Mouse (Mus musculus) hindbrain, embryonic 15.5 days (tissue): Measurements from ENCODE around the gene Xpc. TPM values are rescaled to one million over a fixed set of nuclear protein-coding genes. Genes with fewer than 3 reads are reported as not detected.

Experiments used
- ATAC-seq: fragments of 200-750 bp; cut with Nextera tagmentation; 2 replicates; pipeline ENCODE4 v1.8.0; 2017; ENCODE audit warnings: low read depth, moderate number of reproducible peaks, moderate TSS enrichment; ENCODE audit not compliant: low FRiP score
- H3K27ac ChIP-seq: fragments of 300-500 bp; sonication (generic); replicated peaks from 2 replicates; pipeline ENCODE4 v1.5.1; 2015; ENCODE audit warnings: mild to moderate bottlenecking, inconsistent platforms
- H3K27me3 ChIP-seq: fragments of 300-500 bp; sonication (generic); 2 replicates; pipeline ENCODE4 v1.6.1; 2015; ENCODE audit warnings: control low read depth, inconsistent platforms
- H3K36me3 ChIP-seq: fragments of 300-500 bp; sonication (generic); 2 replicates; pipeline ENCODE4 v1.6.1; 2015; ENCODE audit warnings: control low read depth, inconsistent platforms
- H3K4me1 ChIP-seq: fragments of 300-500 bp; sonication (generic); replicated peaks from 2 replicates; pipeline ENCODE4 v1.6.1; 2015; ENCODE audit warnings: control low read depth, inconsistent platforms
- H3K4me2 ChIP-seq: fragments of 300-500 bp; sonication (generic); 2 replicates; pipeline ENCODE4 v1.6.1; 2015; ENCODE audit warnings: moderate library complexity, mild to moderate bottlenecking, inconsistent platforms
- H3K4me3 ChIP-seq: fragments of 300-500 bp; sonication (generic); 2 replicates; pipeline ENCODE4 v1.5.1; 2015; ENCODE audit warnings: mild to moderate bottlenecking, inconsistent platforms
- H3K9ac ChIP-seq: fragments of 300-500 bp; sonication (generic); 2 replicates; pipeline ENCODE4 v1.6.1; 2015; ENCODE audit warnings: inconsistent platforms
- H3K9me3 ChIP-seq: fragments of 300-500 bp; sonication (generic); 2 replicates; pipeline ENCODE4 v1.6.1; 2016; ENCODE audit warnings: control low read depth, inconsistent platforms
- WGBS: fragments of 180-500 bp; shearing (Covaris S2); methylation state at CpG from one replicate; pipeline ENCODE4 v1.1.7; 2015; 5-methylcytosine and 5-hydroxymethylcytosine counted together
- polyA plus RNA-seq: library from polyadenylated mRNA; unstranded; fragments of >200 nt; fragmentation: Nextera tagmentation; extraction: Ambion mirVana; gene quantifications from 2 replicates; pipeline ENCODE4 v1.2.1, GENCODE M21; 2015

Xpc gene
- polyA plus RNA-seq, 1 experiment from 2014 or later, result 18.6 TPM

DNA sequence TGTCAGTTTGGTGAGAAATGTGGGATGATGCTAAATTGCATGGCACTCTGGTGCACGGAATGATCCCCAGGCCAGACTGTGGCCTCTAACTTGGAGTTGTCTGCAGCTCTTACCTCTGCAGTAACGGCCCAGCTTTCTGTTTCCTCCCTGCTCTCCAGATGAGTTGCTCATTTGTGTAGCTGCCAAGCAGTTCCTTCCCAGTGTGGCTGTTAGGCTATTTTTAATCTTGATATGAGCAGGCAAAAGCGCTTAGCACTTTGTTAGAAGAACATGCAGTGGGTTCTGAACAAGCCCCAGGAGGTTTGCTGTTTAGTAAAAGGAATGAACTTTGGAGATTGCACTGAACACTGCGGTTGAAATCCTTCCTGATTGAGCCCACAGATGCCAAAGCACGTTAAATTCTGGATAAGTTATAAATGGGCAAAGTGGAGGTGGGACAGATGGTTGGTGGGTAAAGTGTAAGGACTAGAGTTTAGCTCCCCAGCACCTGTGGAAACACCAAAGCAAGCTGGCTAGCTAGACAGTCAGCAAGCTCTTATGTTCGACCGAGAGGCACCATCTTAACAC, 2.8 kb upstream of the Xpc start:
- Histone ChIP-seq H3K4me1 (peaks cover 33% of the 10 kb centered on the region), H3K9me3 (no peaks in the 10 kb centered on the region), H3K4me2 (no peak overlapping the region), H3K9ac (no peak overlapping the region), H3K27ac (no peak overlapping the region), H3K36me3 (peaks cover 54% of the 10 kb centered on the region), H3K27me3 (no peaks in the 10 kb centered on the region), H3K4me3 (no peak overlapping the region)
- 89% methylated on average over 7 of the region's 7 CpGs for WGBS
- ATAC-seq, result no peak

GRCm38 (mm10) chr6:91514737-91515362, 838 bp downstream of the Xpc start:
- peak overlapping the region; percentile 93 for H3K4me2 ChIP-seq
- H3K27ac ChIP-seq, result peak overlapping the region; percentile 72
- H3K27me3 ChIP-seq, result no peaks in the 10 kb centered on the region
- no peaks in the 10 kb centered on the region for H3K9me3 ChIP-seq
- H3K36me3 ChIP-seq, result peaks cover 22% of the 10 kb centered on the region
- H3K9ac ChIP-seq, result peak overlapping the region; percentile 77
- peaks cover 34% of the 10 kb centered on the region for H3K4me1 ChIP-seq
- H3K4me3 ChIP-seq, result peak overlapping the region; percentile 94
- ATAC-seq, result no peak; the same call in 1 of the 2 replicates
- WGBS, result 31% methylated on average over 10 of the region's 10 CpGs

GRCm38 (mm10) chr6:91514135-91514534, 1.6 kb downstream of the Xpc start:
- Histone ChIP-seq H3K4me3 (no peak overlapping the region), H3K4me1 (peaks cover 34% of the 10 kb centered on the region), H3K27me3 (no peaks in the 10 kb centered on the region), H3K4me2 (no peak overlapping the region), H3K27ac (no peak overlapping the region), H3K9ac (peak overlapping the region; percentile 21; the same call in 1 of the 2 replicates), H3K9me3 (no peaks in the 10 kb centered on the region), H3K36me3 (peaks cover 14% of the 10 kb centered on the region)
- no peak for ATAC-seq

DNA sequence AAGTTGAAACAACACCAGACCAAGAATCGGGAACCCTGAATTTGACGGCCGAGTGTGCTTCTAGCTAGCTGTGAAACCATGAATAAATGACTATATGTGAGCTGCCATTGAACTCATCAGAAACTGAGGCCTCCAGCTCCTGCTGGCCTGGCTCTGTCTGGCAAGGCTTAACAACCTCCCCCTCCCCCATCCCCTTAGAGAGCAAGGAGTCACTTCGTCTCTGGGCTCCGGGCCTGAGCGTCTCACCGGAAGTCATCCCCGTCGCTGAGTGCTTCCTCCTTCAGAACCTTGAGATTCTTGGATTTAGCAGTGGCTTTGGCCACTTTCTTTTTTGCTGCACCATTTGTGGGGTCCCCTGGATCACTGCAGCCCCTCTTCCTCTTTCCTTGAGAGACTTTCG, 5.5 kb downstream of the Xpc start:
- Histone ChIP-seq H3K9me3 (no peaks in the 10 kb centered on the region), H3K4me1 (peaks cover 16% of the 10 kb centered on the region), H3K27ac (no peak overlapping the region), H3K4me2 (no peak overlapping the region), H3K27me3 (no peaks in the 10 kb centered on the region), H3K36me3 (peaks cover 25% of the 10 kb centered on the region), H3K9ac (no peak overlapping the region), H3K4me3 (no peak overlapping the region)
- WGBS, result 85% methylated on average over 10 of the region's 10 CpGs
- ATAC-seq, result no peak

DNA sequence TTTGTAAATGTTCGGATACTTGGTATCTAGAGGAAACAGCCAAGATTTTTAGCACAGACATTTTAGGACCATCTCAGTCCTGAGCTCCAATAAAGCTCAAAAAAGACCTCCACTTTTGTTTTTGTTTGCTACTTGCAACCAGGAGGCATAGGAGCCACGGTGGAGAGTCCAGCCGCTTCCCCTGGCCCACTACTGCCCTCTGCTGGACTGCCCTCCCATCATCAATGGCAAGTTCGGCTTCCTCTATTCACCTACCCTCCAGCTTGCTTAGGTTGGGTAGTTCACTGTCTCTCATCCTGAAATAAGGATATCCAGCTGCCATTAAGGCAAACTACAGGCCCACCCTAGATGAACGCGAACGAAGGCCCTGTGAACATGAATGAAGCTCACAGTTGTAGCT, 6.4 kb downstream of the Xpc start:
- Histone ChIP-seq H3K9ac (no peak overlapping the region), H3K27ac (no peak overlapping the region), H3K36me3 (peaks cover 34% of the 10 kb centered on the region), H3K4me1 (peaks cover 7% of the 10 kb centered on the region), H3K27me3 (no peaks in the 10 kb centered on the region), H3K4me3 (no peak overlapping the region), H3K9me3 (no peaks in the 10 kb centered on the region), H3K4me2 (no peak overlapping the region)
- no peak for ATAC-seq
- WGBS, result 37% methylated on average over 7 of the region's 7 CpGs

DNA sequence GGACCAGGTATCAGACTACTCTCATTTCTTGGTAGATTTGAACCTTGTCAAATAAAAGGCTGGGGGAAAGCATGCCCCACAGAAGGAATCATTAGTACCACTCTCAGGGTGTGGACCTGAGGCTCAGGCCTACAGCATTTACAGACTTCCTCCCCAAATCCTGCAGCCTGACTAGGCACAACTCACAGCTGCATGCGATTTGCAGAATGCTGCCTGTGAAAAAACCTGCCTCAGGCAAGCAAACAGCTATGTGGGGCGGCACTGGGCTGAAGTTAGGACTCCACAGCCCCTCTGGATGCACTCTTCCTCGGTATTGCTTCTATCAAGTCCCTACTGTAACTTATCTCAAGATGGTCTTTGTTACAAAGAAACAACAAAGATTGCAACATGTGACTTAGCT, 7.6 kb downstream of the Xpc start:
- Histone ChIP-seq H3K9ac (no peak overlapping the region), H3K4me1 (no peaks in the 10 kb centered on the region), H3K4me3 (no peak overlapping the region), H3K27me3 (no peaks in the 10 kb centered on the region), H3K27ac (no peak overlapping the region), H3K4me2 (no peak overlapping the region), H3K9me3 (no peaks in the 10 kb centered on the region), H3K36me3 (peaks cover 46% of the 10 kb centered on the region)
- no peak for ATAC-seq
- WGBS, result 96% methylated on average over 3 of the region's 3 CpGs

DNA sequence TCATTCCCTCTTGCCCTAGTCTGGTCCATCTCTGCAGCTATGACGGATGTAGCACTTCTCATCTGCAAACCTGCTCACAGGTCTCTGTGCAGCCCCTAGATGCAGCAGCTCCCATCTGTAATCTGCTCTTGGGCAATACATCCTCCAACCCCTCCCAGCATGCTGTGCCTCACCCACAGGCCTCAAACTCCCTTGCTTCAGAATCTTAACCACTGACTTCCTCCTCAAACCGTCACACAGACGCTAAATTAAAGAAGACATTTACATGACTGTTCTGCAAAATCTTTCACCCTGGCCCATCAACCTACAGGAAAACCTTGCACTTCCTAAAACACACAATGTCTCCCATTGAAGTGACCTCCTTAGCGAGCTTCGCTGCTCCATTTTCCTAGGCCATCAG, 9.7 kb downstream of the Xpc start:
- Histone ChIP-seq H3K4me2 (no peak overlapping the region), H3K9me3 (no peaks in the 10 kb centered on the region), H3K4me3 (no peak overlapping the region), H3K4me1 (no peaks in the 10 kb centered on the region), H3K27ac (no peak overlapping the region), H3K9ac (no peak overlapping the region), H3K27me3 (no peaks in the 10 kb centered on the region), H3K36me3 (peaks cover 65% of the 10 kb centered on the region)
- WGBS, result 94% methylated on average over 5 of the region's 5 CpGs
- ATAC-seq, result no peak

DNA sequence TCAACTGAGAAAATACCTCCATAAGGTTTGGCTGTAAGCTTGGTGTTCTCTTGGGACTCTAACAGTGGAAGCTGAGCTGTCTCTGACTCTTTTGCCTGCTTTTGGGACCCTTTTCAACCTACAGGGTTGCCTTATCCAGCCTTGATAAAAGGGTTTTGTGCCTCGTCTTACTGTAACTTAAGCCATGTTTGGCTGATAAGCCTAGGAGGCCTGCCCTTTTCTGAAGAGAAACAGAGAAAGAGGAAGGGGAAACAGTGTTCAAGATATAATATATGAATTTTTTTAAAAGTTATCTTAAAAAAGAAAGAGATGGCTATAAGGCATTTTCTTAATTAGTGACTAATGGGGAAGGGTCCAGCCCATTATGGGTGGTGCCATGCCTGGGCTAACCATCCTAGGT, 12.4 kb downstream of the Xpc start:
- Histone ChIP-seq H3K9ac (no peak overlapping the region), H3K36me3 (peaks cover 85% of the 10 kb centered on the region), H3K27me3 (no peaks in the 10 kb centered on the region), H3K4me3 (no peak overlapping the region), H3K4me2 (no peak overlapping the region), H3K9me3 (no peaks in the 10 kb centered on the region), H3K4me1 (no peaks in the 10 kb centered on the region), H3K27ac (no peak overlapping the region)
- 100% methylated on average over 1 of the region's 1 CpGs for WGBS
- ATAC-seq, result no peak

GRCm38 (mm10) chr6:91494526-91494925, 21.2 kb downstream of the Xpc start:
- 87% methylated on average over 8 of the region's 8 CpGs for WGBS
- H3K27ac ChIP-seq, result no peak overlapping the region
- no peaks in the 10 kb centered on the region for H3K27me3 ChIP-seq
- no peak overlapping the region for H3K4me3 ChIP-seq
- no peak overlapping the region for H3K4me2 ChIP-seq
- H3K4me1 ChIP-seq, result no peaks in the 10 kb centered on the region
- peaks cover 59% of the 10 kb centered on the region for H3K36me3 ChIP-seq
- no peaks in the 10 kb centered on the region for H3K9me3 ChIP-seq
- H3K9ac ChIP-seq, result no peak overlapping the region
- no peak for ATAC-seq

GRCm38 (mm10) chr6:91493053-91493452, 22.6 kb downstream of the Xpc start:
- no peaks in the 10 kb centered on the region for H3K4me1 ChIP-seq
- H3K9ac ChIP-seq, result no peak overlapping the region
- H3K9me3 ChIP-seq, result no peaks in the 10 kb centered on the region
- no peak overlapping the region for H3K27ac ChIP-seq
- 92% methylated on average over 10 of the region's 10 CpGs for WGBS
- peaks cover 56% of the 10 kb centered on the region for H3K36me3 ChIP-seq
- no peak overlapping the region for H3K4me2 ChIP-seq
- H3K4me3 ChIP-seq, result no peak overlapping the region
- H3K27me3 ChIP-seq, result no peaks in the 10 kb centered on the region
- ATAC-seq, result no peak

GRCm38 (mm10) chr6:91491004-91491403, 24.7 kb downstream of the Xpc start:
- Histone ChIP-seq H3K27ac (no peak overlapping the region), H3K9ac (no peak overlapping the region), H3K4me3 (no peak overlapping the region), H3K27me3 (no peaks in the 10 kb centered on the region), H3K4me1 (no peaks in the 10 kb centered on the region), H3K9me3 (no peaks in the 10 kb centered on the region), H3K4me2 (no peak overlapping the region), H3K36me3 (peaks cover 60% of the 10 kb centered on the region)
- WGBS, result 78% methylated on average over 6 of the region's 6 CpGs
- no peak for ATAC-seq

DNA sequence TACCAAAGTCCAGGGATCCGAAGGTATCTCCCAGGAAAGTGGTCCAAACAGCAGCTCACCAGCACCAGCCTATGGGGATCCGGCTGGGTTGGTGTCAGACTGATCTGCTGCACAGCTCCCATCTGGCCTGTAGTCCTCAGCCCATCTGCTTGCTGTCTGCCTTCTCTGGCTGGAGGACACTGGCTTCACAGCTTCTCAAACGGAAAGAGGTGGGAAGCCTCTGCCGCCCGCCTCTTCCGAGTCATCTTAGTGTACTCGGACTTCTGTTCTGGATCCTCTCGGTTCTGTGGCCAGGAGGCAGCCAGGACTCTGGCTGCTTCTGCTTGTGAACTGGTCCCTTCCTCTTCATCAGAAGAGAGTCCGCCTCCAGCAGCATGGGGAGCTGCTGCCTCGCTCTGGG, 25.8 kb downstream of the Xpc start:
- Histone ChIP-seq H3K4me3 (no peak overlapping the region), H3K9me3 (no peaks in the 10 kb centered on the region), H3K9ac (no peak overlapping the region), H3K4me2 (no peak overlapping the region), H3K27ac (0 out of 2 replicates have a peak overlapping the region, but pooled peaks have one; percentile 8), H3K4me1 (no peaks in the 10 kb centered on the region), H3K27me3 (no peaks in the 10 kb centered on the region), H3K36me3 (peaks cover 60% of the 10 kb centered on the region)
- WGBS, result 77% methylated on average over 10 of the region's 10 CpGs
- no peak for ATAC-seq
